Mouse (Mus musculus) embryo, embryonic 11 days (tissue): Measurements from ENCODE around the gene Tlk2.

Experiments used
- DNase-seq: peaks from one replicate; pipeline ENCODE4 v3.0.0-alpha.2; 2015

The Tlk2 gene

GRCm38 (mm10) chr11:105164516-105165510, 13.8 kb upstream of the Tlk2 start:
- no peak for DNase-seq

DNA sequence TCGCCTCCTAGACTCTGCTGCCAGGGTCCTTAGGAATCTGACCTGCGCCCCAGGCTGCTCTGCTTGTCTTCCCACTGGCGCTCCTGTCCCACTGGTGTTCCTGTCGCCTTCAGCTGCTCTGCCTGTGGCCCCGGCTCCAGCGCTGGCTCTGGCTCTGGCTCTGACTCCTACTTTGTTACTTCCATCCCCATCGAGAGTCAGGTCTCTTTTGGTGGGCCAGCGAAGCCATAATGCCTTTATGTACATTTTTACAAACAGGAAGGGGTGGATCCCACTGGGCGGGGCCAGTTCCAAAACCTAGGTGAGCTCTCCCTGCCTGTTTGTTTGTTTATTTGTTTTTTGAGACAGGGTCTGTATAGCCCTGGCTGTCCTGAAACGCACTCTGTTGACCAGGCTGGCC, 11.8 kb upstream of the Tlk2 start:
- no peak for DNase-seq

GRCm38 (mm10) chr11:105179523-105179922, 916 bp downstream of the Tlk2 start:
- DNase-seq, result no peak

- peak; percentile 58 for DNase-seq
Measured at GRCm38 (mm10) chr11:105180471-105181091, 2.0 kb downstream of the Tlk2 start.

DNA sequence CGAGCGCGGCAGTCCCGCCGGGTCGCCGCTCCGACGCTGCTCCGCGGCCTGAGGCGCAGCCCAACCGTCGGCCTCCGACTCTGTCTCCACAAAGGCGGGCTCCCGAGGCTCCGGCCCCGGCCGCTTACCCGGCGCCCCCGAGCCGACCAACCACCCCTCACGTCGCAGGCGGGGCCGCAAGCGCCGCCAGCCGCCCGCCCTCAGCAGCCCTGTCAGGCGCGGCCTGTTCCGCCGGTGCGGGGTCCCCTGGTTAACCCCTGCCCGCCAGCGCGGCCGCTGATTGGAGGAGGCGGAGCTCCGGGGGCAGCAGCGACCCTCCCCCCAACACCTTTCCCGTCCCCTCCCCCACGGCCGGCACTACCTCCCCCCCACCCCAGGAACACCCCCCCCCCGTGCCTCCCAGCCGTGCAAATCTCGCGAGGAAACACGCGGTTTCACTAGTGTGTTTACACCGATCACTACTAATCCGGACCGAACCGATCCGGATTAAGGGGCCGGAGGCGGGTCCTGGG, 2.6 kb downstream of the Tlk2 start:
- peak; percentile 97 for DNase-seq

DNA sequence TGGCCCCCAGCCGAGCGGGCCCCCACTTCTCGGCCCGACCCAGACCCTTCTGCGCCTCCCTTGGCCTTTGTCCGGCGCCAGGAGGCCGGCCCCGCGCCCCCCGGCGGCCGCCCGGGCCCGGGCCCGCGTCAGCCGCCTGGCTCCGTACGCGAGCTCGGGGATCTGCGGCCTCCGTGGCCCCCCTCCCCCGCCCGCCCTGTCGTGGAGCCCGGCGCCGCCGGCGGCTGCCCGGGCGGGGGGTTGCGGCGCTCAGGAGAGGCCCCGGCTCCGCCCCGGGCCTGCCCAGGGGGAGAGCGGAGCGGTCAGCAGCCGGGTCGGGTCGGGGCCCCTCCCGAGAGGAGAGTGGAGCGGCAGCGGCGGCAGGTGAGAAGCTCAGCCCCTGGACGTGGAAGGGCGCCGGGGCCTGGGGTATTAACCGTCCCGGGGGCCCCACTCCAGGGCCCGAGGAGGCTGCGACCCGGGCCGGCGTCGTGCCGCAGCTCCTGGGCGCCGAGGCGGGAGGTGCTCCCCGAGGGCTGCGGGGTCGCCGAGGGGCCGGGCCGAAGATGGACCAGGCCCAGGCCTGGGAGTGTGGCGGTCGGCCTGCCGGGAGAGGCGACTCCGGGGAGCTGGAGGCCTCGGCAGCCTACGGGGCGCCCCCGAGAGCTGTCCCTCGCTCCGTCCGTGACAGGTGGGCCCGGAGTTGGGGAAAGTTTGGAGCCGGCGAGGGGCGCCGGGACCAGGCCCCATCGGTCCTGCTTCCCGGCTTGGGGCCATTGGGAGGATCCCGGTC, 3.3 kb downstream of the Tlk2 start:
- peak; percentile 56 for DNase-seq

GRCm38 (mm10) chr11:105182461-105182855, 3.9 kb downstream of the Tlk2 start:
- DNase-seq, result no peak

DNA sequence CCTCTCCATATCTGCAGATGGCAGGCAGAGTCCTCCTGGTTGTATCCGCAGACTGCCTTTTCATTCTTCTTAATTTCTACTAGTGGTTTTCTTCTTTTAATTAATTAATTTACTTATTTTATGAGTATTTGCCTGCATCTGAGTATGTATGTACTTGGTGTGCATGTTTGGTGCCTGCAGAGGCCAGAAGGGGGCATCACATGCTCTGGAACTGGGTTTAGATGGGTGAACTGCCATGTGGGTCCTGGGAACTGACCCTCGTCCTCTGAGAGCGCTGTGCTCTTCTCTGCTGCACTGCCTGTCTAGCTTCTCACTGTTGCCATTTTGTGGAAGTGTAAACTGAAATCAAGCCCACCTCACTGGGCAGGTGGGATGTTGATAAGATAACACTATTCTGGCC, 6.1 kb downstream of the Tlk2 start:
- DNase-seq, result no peak

GRCm38 (mm10) chr11:105192186-105192585, 13.6 kb downstream of the Tlk2 start:
- no peak for DNase-seq

DNA sequence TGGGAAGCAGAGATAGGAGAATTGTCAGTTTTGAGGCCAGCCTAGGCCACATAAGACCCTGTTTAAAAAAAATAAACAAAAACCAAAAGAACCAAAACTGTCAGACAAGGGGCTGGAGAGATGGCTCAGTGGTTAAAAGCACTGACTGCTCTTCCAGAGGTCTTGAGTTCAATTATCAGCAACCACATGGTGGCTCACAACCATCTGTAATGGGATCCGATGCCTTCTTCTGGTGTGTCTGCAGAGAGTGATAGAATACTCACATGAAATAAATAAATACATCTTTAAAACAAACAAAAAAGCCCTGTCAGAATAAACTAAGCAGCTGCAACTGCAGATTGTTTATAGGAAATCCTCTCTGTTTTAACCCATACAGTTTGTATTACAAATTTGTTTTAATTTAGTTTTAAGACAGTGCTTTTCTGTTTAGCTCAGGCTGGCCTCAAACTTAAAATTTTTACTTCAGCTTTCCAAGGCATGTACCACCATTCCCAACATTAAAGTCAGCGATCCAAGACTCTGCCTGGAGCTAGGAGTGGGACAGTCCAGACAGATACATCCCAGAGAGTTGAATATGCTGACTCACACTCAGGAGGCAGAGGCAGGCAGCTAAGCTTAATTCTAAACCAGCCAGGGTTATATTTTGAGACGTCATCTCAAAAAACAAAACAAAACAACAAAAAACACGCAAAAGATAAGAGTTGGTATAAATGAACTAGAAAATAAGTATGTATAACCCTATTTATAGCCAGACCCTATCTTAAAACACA, 18.5 kb downstream of the Tlk2 start:
- DNase-seq, result no peak

DNA sequence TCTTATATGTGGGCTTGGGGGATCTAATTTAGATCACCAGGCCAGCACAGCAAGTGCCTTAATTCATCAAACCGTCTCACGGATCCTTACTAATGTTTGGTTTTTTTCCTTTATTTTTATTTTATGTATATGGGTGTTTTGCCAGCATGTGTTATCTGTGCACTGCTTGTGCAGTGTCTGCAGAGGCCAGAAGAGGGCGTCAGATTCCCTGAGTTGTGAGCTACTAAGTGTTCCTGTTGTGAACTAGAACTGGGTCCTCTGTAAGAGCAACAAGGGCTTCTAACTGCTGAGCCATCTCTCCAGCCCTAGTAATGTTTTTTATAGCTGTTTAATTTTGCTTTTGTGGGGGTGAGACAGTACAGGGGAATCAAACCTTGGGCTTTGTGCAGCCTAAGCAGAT, 23.8 kb downstream of the Tlk2 start:
- no peak for DNase-seq

DNA sequence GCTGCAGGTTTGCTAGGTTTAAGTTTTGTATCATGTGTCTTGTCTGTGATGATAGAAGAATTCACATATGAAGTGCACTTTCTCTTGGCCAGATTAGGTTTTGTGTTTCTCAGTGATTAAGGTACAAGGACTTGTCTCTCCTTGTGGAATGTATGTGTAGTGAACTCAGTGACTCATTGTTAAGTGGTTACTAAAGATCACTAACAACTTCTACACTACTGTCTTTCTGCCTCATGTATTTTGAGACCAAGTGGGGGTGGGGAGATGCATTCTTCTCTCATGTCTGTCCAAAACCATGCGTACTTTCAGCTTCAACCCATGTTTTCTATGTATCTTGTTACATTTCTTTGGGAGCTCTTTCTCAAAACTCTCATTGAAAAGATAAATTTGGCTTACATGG, 31.4 kb downstream of the Tlk2 start:
- DNase-seq, result no peak

GRCm38 (mm10) chr11:105214257-105214656, 35.6 kb downstream of the Tlk2 start:
- DNase-seq, result no peak

DNA sequence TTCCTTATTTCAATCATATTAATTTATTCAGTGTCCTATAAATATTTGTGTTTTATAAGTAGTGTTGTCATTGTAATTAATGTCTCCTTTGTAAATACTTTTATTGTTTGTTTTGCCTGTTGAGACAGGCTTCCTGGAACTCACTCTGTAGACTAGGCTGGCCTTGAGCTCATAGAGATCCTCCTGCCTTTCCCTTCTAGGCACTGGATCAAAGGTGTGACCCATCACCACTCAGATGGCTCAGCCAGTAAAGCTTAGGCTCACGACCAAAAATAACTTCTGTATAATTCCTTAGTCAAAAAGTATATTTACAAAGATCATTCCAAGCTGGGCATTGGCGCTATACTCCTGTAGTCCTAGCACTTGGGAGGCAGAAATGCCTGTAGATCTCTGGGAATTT, 39.2 kb downstream of the Tlk2 start:
- DNase-seq, result no peak

DNA sequence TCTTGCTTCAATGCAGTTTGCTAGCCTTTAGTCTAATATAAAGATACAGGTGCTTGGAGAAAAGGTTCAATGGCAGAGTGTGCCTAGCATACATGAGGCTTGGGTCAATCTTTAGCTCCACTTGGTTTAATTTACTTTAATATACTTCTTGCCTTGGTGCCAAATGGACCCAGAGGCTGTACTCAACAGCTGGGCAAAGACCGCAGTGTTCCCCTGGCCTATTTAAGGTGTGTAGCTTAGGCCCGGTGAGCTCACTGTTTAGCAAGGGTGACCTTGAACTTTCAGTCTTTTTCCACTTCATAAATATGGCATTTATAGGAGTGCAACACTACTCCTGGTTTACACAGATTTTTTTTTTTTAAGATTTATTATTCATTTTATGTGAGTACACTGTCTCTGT, 55.9 kb downstream of the Tlk2 start:
- DNase-seq, result no peak

DNA sequence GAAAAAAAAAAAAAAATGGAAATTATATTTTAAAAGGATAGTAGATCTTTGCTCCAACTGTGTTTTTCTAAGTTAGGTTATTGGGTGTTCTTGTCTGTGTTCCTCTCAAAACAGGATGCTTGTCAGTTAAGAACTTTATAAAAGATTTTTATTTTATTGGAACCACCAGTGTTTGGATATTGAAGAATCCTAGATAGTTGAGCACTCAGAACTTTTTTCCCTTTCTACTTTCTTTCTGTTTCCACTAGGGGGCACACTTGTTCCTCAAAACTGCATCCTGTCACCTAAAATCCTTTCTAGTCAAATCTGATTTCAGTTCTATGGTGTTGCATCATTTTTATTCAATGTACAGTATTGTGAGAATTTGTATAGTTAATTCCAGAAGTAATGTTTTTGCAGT, 62.4 kb downstream of the Tlk2 start:
- peak; percentile 40 for DNase-seq

DNA sequence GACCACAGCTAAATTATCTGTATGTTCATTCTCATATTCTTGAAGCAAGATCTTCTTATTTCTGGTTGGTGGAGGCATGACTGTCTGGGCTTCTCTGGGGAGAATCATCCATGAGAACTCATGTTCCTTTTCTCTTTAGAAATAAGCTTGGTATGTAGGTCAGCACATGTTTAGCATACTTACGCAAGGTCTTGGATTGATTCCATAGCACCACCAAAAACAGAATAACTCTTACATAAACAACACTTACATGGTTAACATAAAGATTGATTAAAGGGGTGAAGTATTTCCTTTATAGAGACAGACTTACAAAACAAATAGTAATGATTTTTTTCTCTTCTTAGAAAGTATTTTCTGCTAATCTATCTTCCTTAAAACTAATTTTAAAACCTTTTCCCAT, 67.8 kb downstream of the Tlk2 start:
- no peak for DNase-seq

- no peak for DNase-seq
Measured at GRCm38 (mm10) chr11:105246785-105247184, 68.2 kb downstream of the Tlk2 start.

- no peak for DNase-seq
Measured at GRCm38 (mm10) chr11:105247321-105247720, 68.7 kb downstream of the Tlk2 start.

- no peak for DNase-seq
Measured at GRCm38 (mm10) chr11:105259733-105260132, 81.1 kb downstream of the Tlk2 start.

GRCm38 (mm10) chr11:105261116-105261515, 82.5 kb downstream of the Tlk2 start:
- DNase-seq, result no peak

DNA sequence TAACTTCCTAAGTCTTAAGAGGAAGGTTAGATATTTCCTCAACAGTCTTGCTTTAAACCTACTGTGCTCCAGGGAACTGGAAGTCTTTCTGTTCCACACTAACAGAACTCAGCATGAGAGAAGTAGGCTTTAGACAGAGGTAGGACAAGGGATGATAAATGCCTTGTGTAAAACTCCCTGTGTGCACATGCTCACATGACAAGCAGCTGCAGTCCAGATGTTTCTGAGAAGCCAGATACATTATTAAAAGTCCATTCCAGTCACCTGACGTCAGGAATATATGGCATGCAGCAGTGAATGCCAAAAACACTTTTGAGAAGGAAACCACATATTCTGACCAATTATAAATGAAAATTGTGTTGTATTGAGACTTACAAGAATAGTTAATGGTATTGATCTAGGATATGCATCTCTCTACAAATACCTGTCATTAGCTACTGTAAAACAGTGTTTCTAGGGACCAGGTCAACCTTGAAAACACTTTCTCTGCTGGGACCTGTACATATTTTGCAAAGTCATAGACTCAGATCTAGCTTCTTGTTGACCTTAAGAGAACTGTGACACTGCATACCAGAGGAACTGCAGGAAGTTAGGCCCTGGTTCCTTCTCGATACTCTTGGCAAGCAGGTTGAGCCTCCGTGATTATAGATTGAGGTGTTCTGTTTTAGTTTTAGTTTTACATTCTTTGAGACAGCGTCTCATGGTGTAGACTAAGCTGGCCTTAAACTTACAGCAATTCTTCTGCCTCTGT, 83.2 kb downstream of the Tlk2 start:
- peak; percentile 60 for DNase-seq
